Mouse (Mus musculus) heart, adult 9 months (tissue): ENCODE data around the gene Cd79a.
"Not testable (repeated sequence)": the region's sequence is repeated elsewhere in the genome, so short reads cannot be mapped to it uniquely, and the experiment has no call there.

ENCODE experiments used
- DNase-seq, 2 experiments: peaks; one replicate each; pipeline ENCODE4 v3.0.0; 2022; ENCODE audit warnings: low spot score in 2 of 2

Gene Cd79a

DNA sequence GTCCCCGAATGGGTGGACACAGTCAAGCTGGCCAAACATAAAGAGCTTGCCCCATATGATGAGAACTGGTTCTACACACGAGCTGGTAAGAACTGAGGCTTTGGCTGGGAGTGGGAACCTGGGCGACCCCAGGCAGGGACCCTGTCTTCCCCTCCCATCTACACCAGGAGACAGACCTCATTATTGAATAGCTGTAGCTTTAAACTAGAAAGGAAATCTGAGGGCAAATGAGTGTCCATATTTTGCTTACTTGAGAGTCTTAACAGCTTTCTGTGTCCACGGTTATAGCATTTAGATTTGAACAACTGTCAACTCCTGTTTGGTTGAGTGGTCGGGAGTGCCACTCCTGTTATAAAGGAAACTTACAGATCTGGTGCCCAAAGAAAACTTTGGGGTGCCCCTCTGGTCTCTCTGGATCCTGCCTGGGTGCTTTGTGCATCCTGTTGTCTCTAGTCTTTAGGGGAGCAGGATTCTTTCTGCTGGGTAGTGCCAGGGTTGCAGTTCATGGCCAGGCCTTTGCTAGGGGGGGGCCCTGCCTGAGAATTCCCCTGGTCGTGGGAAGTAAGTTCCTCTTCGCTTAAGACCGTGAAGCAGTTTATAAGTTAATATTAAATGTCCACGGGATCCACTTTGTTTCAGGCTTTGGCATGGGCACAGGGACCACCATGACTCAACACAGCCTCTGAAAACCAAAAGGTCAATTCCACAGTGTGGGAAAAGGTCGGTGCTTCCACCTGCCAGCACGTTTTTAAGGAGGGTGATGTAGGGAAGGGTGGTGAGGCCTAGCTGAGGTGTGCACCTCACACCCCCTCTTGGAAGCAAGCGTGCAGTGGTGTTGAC, 11.5 kb upstream of the Cd79a start:
- no peak for DNase-seq

DNA sequence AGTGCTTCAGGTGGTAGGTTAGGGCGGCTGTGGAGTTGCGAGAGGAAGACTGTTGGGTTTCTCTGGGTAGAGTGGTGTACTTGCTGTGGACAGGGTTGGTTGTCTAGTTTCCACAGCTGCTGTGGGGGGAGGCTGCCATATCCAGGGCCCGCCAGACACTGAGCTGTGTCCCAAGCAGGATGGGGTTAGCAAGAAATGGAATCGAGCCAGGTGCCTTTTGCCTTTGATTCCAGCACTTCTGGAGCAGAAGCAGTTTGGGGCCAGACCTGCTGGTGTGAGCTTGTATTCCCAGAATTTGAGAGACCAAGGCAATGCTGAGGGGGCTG, 10.9 kb upstream of the Cd79a start:
- no peak for DNase-seq

DNA sequence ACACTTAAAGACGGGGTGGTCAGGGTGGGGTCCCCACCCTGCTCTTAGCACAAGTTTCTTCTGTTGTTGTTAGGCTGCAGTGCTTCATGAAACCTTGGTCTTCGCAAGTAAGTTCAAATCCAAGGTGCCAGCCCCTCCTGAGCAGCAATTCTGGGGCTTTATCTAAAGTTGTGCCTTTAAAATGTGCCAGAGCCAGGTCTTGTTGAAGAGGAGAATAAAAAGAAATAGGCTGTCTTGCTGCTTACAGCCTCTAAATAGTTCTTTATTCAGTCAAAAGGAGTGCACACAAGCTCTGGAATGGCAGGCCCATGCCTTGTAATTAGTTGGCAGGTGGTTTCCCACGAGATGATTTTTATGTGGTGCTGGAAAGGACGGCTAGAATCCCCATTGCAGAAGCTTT, 10.1 kb upstream of the Cd79a start:
- no peak for DNase-seq

DNA sequence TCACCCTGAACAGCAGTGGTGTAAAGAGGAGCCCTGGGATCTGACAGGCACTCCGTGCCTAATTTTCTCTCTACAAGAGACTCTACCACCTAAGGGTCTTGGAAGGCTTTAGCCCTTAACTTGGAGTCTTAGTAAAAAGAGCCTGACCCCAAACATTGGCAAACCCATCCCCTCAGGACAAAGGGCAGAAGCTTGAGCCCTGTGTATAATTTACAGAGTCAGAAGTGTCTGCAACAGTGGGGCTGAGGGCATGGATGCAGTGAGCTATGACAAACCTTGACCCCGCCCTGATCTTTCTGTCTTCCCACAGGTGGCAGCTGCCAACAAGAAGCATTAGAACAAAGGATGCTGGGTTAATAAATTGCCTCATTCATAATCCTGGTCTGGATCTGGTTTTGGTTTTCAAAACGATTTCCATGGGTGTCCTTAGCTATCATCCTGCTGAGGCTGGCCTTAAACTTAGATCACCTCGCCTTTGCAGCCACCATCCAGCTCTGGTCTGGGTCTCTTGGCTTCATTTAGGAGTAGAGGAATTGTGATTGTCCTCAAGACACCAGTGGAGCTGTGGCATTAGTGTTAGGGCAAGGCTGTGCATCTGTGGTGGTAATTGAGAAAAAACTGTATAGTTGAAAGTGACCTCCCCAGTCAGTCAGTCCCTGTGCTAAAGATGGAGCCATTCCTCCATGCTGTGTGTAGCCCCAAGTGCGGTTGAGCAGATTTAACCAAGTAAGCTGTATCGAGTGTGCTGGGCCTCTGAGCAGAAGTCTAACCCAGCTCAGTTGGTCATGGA, 7.6 kb upstream of the Cd79a start:
- no peak for DNase-seq

DNA sequence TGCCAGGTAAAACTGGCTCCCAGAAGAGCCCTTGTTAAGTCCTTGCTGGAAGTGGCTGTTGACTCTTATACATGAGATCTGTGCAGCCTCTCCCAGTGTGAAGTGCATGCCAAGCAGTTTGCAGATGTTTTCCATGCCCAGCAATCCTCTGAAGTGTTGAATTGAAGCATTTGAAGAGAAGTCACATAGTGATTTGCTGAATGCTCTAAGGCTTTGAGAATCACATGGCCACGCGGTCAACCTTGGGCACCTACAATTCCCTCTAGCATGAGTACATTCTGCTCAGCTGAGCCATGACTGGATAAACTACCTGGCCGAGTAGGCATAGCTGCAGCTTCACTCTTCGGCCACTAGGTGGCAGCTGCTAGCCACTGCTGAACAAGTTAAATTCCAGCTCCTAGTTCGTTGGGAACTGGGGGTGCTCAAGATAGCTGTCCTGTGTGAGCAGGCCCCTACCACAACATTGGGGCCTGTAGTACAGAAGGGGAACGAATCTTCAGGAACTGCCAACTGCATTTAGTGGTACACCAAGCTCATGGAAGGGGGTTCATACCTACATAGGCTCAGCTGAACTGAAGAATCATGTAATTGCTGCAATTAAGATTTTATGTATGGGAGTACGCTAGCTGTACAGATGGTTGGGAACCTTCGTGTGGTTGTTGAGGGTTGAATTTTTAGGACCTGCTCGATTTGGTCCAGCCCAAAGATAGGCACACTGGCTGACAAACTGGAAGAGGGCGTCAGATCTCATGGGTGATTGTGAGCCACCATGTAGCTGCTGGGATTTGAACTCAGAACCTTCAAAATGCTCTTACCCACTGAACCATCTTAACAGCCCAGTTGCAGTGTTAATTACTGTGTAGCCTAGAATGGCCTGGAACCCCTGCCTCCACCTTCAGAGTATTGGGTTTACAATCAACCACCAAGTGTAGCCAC, 6.6 kb upstream of the Cd79a start:
- peak; percentile 52 to 64 for DNase-seq

DNA sequence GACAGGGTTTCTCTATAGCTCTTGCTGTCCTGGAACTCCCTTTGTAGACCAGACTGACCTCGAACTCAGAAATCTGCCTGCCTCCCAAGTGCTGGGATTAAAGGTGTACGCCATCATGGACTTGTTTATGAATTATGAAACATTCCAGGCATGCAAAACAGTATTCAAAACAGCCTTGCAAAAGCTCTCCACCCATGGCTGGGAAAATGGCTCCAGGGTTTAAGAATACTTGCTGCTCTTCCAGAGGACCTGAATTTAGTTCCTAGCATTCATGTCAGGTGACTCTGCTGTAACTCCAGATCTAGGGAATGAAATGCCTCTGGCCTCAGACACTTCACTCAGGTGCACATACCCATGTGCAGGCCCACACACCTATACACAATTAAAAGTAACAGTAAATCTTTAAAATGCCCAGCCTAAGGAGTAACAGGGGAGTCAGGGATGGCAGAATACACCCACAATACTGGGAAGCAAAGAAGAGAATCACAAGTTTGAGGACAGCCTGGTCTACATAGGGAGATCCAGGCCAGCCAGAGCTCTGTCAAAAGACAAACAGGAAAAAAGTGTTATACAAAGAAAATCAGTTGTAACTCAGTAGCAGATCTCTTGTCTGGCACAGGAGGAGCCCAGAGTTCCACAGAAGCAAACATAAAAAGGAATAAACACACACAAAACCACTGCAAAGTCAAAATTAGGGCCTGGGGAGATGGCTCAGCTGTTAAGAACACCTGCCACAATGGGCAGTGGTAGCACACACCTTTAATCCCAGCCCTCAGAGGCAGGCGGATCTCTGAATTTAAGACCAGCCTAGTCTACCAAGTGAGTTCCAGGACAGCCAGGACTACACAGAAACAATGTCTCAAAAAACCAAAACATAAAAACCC, 5.7 kb upstream of the Cd79a start:
- DNase-seq = no peak

DNA sequence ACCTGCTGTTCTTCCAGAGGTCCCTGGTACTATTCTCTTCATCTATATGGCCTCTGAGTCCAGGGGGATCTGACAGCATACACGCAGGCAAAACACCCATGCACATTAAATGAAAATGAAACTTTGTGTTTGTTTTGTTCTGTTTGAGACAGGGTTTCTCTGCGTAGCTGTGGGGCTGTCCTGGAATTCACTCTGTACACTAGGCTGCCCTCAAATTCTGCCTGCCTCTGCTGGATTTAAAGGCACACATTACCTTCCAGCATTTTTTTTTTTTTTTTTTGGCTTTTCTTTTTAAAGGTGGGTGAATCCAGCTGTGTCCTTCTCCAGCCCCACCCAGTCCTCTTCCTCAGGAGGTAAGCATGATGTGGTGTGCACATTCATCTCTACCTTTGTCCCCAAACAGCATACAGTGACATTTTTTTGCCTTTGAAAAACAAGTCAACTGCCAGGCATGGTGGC, 5.0 kb upstream of the Cd79a start:
- DNase-seq = no peak

DNA sequence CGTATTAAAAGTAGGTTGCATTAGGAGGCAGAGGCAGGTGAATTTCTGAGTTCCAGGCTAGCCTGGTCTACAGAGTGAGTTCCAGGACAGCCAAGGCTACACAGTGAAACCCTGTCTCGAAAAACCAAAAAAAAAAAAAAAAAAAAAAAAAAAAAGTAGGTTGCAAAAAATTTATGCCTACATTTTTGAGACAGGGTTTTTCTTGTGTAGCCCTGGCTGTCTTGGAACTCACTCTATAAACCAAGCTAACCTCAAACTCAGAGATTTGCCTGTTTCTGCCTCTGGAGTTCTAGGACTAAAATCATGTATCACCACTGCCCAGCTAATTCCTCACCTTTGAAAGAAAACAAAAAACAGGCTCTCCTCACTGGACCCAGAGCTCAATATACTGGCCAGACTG, 1.4 kb upstream of the Cd79a start:
- DNase-seq = not testable (repeated sequence)

DNA sequence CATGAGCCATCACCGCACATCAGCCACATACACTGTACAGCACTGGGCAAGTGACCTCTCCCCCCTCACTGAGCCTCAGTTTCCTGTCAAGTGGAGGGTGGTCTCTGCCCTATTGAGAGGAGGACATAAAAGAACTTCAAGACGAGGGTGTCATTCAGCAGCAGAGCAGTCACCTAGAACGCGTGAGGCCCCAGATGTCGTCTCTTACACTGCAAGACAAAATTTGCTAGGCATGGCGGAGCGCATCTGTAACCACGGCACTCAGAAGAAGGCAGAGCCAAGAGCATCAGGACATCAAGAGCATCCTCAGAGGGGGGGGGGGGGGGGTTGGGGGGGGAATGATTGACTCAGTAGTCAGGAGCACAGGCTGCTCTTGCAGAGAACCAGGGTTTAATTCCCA, 912 bp upstream of the Cd79a start:
- no peak for DNase-seq

DNA sequence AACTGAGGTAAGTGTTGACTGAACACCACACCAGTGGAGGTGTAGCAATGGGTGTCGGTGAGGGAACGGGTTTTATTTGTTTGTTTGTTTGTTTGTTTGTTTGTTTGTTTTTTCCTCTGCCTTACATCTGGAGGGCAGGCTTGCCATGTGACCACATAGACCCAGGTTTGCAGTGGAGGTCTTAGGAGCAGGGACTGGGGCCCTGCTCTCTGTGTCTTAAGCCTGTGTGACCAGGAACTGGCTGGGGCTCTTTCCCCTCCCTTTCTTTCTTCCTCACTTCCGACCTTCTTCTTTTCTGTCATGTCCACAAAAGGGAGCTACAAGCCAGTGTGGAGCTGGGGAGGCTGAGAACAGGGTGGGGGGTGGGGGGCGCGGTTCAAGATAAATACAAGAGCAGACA, 778 bp downstream of the Cd79a start:
- DNase-seq = no peak

DNA sequence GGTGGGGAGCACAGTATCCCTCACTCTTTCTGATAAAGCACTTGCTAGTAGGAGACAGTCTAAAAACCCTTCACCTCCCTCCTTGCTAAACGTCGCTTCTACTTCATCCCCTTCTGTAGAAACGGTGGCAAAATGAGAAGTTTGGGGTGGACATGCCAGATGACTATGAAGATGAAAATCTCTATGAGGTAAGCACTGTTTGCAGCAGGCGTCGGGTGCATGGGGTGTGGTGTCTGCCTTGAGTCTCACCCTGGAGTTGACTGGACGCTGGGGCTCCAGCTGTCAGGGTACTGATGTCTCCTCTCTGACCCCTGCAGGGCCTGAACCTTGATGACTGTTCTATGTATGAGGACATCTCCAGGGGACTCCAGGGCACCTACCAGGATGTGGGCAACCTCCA, 3.9 kb downstream of the Cd79a start:
- DNase-seq = no peak

DNA sequence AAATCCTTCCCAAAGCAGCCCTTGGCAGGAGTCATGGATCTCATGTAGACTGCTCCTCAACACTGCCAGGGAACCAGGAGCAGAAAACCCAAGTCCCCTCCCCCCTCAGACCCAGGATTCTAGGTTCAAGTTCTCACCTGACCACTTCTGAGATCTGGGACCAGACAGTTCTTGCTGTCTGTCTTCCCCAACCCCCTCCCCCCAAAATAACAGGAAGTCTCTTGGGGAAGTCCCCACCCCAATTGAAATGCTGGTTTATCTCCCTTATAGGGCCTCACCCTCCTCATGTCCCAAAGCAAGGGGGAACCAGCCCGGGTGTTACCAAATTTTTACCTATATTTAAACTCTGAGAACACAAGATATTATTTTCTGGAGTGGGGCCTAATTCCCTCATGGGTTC, 4.7 kb downstream of the Cd79a start:
- DNase-seq = no peak

DNA sequence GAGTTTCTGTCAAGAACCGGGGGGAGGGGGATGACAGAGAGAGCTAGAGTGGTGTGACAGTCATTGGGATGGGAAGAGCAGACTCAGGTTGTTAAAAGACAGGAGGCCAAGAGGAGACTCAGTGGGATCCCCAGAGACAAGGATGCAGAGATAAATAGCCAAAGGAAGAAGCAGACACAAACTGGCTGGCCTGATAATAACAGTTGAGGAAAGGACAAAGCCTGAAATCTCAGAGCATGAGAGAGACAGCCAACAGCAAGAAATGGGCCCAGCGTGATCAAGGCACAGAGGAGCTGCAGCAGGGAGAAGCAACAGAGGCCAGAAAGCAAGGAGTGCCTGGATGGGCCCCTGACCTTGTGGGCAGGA, 5.1 kb downstream of the Cd79a start:
- DNase-seq = no peak

DNA sequence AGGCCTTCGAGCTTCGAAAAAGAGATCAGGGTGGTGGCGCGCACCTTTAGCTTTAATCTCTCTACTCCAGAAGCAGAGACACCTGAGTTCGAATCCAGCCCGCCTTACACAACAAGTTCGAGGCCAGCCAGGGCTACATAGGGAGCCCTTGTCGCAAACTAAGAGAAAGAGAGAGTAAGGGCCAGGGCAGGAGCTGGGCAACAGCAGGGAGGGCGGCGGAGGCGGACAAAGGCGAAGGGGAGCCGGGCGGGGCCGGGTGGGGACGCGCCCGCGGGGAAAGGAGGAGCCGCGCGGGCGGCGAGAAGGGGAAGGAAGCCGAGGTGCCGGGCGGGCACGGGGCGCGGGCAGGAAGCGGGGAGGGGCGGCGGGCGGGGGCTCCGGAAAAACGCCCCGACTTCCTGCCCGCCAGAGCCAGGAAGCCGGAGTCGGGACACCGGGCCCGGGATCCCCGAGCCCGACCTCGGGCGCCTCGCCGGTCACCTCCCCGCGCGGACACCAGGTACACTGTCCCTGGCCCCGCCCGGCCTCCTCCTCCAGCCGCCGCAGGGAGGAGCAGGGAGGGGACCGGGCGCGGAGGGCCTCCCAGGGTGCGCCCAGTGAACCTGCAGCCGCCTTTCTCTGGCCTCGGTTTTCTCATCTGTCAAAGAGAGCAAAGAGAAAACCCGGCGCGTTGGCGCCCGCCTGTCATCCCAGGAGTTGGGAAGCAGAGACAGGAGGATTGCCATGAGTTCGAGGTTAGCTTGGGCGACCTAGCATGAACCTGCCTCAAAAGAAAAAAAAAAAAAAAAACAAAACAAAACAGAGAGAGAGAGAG, 5.7 kb downstream of the Cd79a start, which contains the start of gene Arhgef1:
Gene Arhgef1, plus strand, starts transcription at position 283 of the 814 bp plus-strand sequence.
- DNase-seq = peak; percentile 69 to 78

DNA sequence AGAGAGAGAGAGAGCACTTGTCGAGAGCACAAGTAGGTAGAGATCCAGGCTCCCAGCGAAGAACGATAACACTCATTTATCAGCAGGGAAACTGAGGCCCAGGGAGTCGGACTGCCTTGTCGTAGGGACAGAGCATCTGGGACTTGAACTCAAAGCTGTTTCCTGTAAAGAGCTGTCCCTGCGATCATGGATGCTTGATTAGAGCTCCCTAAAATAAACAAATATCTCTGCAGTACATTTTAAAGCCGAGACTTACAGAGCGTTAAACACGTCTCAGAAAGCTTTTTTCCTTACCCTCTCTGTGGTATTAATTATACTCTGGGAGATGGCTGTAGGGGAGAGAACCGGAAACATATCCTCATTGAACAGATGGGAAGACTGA, 6.3 kb downstream of the Cd79a start:
- no peak for DNase-seq

DNA sequence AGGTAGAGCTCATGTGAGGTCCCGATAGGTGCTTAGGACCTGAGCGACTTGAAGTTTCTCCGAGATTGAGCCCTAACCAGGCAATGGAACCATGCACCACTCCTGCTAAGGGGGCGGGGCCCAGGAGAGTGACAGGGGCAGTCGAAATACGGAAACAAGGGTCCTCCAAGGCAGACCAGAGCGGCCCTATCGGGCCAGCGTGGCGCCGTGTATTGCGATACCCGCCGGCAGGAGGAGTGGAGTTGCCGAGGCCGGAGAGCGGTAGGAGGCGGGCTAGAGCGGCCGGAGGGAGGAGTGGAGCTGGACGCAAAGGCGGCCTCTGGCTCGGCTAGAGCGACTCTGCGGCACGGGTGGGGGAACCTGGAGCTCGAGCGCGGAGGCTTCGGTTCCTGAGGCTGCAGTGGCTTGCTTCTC, 6.9 kb downstream of the Cd79a start:
- DNase-seq = peak; percentile 98

DNA sequence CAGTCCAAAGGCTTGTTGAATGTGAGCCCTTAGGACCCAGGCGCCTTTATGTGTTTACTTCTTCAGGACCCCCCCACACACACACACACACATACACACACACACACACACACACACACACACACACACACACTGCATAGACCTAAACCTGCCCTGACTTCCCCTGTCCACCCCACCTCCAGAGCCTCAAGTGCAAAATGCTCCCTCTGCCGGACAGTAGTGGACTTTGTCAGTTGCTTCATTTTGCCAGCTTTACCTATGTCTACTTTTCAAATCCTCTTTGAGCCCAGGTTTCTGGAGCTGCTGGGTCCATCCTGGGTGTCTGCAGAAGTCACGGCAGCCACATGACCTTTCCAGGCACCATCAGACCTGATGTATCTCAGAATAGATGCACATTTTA, 7.8 kb downstream of the Cd79a start:
- DNase-seq = no peak

DNA sequence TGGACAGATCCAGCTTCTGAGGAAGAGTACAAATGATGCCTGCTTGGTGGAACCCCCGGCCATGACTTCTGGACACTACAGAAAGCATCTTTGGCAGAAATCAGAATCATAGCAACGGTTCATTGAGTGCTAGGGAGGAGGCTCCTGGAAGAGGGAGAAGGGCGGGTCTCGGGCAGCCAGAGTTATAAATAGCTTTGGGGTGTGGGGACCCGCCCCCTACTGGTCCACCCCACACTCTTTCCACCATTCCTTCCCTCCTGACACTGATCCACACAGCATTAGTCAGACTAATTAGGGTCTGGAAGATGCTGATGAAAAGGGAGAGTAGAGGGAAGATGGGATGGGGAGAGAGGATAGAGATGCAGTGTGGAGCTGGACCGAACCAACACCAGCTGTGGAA, 9.4 kb downstream of the Cd79a start:
- no peak for DNase-seq

DNA sequence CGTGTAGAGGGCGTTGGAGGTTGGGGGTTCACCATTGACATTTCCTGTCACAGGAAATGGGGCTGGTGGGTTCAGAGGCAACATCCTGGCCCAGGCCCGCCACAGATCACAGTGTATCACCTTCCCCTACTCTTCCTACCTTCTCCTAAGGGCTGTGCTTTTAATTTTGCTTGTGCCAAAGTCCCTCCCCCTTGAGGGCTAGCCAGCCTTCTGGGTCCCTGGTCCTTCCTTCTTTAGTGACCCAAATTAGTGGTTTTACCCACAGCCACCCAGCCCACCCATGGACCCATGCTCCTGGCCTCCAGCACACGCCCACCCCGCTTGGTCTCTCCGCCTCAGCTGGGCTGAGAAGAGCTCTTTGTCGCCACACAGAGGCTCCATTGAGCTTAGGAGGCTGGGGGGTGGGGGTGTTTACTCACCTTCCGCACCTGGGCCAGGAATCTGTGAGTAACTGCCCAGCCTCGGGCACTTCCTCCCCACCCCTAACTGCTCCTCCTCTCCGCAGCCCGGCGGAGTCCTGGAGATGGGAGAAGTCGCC, 10.1 kb downstream of the Cd79a start:
- no peak for DNase-seq

DNA sequence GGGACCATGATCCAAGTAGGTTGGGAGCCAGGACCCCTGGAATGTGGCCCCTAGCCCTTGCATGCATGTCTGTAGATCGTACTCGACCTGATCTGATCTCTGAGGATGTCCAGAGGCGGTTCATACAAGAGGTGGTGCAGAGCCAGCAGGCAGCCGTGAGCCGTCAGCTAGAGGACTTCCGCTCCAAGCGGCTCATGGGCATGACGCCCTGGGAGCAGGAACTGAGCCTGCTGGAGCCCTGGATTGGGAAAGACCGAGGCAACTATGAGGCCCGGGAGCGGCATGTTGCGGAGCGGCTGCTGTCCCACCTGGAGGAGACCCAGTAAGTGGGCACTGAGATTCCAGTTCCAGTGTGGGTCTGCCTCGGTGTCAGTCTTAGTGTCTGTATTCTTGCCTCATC, 15.3 kb downstream of the Cd79a start:
- no peak for DNase-seq
